Mouse (Mus musculus) bone marrow, adult 2 months (tissue): ENCODE measurements at regions not wholly inside any gene's neighbourhood (a gene's known extent, or its start where the extent isn't known, plus 50 kb on each side); places are given as distances from the start of the nearest gene placed in this dataset.

Experiments used
- H3K27ac ChIP-seq: fragments of 200-500 bp; 2 replicates; pipeline ENCODE4 v1.5.1; 2012; ENCODE audit warnings: low read depth, mild to moderate bottlenecking, control low read depth, inconsistent platforms, low read length; ENCODE audit not compliant: control insufficient read depth, poor library complexity, insufficient read depth
- H3K4me1 ChIP-seq: fragments of 200-500 bp; 2 replicates; pipeline ENCODE4 v1.6.1; 2011; ENCODE audit warnings: low read length; ENCODE audit not compliant: control insufficient read depth, insufficient read depth
- H3K4me3 ChIP-seq: fragments of 200-500 bp; replicated peaks from 2 replicates; pipeline ENCODE3; 2011; ENCODE audit warnings: mild to moderate bottlenecking, low read depth, low read length, control low read depth; ENCODE audit not compliant: control insufficient read depth
- CTCF ChIP-seq: fragments of 200-500 bp; IDR thresholded peaks from 2 replicates; pipeline ENCODE4 v1.5.1; 2011; ENCODE audit warnings: low read length, control low read depth; ENCODE audit not compliant: control insufficient read depth, insufficient read depth
- POLR2A ChIP-seq: fragments of 200-500 bp; IDR thresholded peaks from 2 replicates; pipeline ENCODE4 v1.6.1; 2011; ENCODE audit warnings: low read depth, mild to moderate bottlenecking, control low read depth, low read length, borderline replicate concordance; ENCODE audit not compliant: control insufficient read depth
- WGBS: fragments of 180-500 bp; shearing (Covaris S2); methylation state at CpG from one replicate; pipeline ENCODE4 v1.1.7; 2018; 5-methylcytosine and 5-hydroxymethylcytosine counted together

- 31% methylated on average over 3 of the region's 3 CpGs for WGBS
- TF ChIP-seq CTCF (no peak), POLR2A (no peak)
- Histone ChIP-seq H3K27ac (no peak overlapping the region), H3K4me1 (no peaks in the 10 kb centered on the region), H3K4me3 (no peak overlapping the region)
These were observed 72.6 kb upstream of the Marcks start for GRCm38 (mm10) chr10:37211305-37211704.

- TF ChIP-seq POLR2A (no peak), CTCF (no peak)
- WGBS = 56% methylated on average over 1 of the region's 1 CpGs
- Histone ChIP-seq H3K4me1 (no peaks in the 10 kb centered on the region; the same call in 1 of the 2 replicates), H3K27ac (no peak overlapping the region), H3K4me3 (no peak overlapping the region)
These were observed 71.5 kb upstream of the Marcks start for GRCm38 (mm10) chr10:37210223-37210622.

- TF ChIP-seq CTCF (no peak), POLR2A (no peak)
- H3K27ac ChIP-seq = no peak overlapping the region
- no peaks in the 10 kb centered on the region; the same call in 1 of the 2 replicates for H3K4me1 ChIP-seq
- WGBS = 77% methylated on average over 1 of the region's 1 CpGs
- H3K4me3 ChIP-seq = no peak overlapping the region
These were observed 68.3 kb upstream of the Marcks start for GRCm38 (mm10) chr10:37206986-37207385.

- 86% methylated on average over 4 of the region's 4 CpGs for WGBS
- H3K4me1 ChIP-seq = no peaks in the 10 kb centered on the region; the same call in 1 of the 2 replicates
These were observed 67.8 kb upstream of the Marcks start for GRCm38 (mm10) chr10:37206546-37206945.

GRCm38 (mm10) chr10:37203709-37204108 lies 65.0 kb upstream of the Marcks start:
- TF ChIP-seq POLR2A = no peak
- 74% methylated on average over 1 of the region's 1 CpGs for WGBS
- H3K4me3 ChIP-seq = no peak overlapping the region
- no peak overlapping the region for H3K27ac ChIP-seq
- no peaks in the 10 kb centered on the region; the same call in 1 of the 2 replicates for H3K4me1 ChIP-seq

More at GRCm38 (mm10) chr10:37206546-37206945, 67.8 kb upstream of the Marcks start:
- no peak overlapping the region for H3K4me3 ChIP-seq
- no peak overlapping the region for H3K27ac ChIP-seq
- no peak for TF ChIP-seq CTCF

GRCm38 (mm10) chr10:37194798-37195453 lies 56.2 kb upstream of the Marcks start:
- WGBS = 23% methylated on average over 13 of the region's 13 CpGs
- TF ChIP-seq POLR2A = no peak
- no peak for TF ChIP-seq CTCF
- H3K4me3 ChIP-seq = no peak overlapping the region
- H3K4me1 ChIP-seq = peaks cover 5% of the 10 kb centered on the region
- H3K27ac ChIP-seq = peak overlapping the region; percentile 85

- H3K27ac ChIP-seq = peak overlapping the region; percentile 85
These were observed 55.5 kb upstream of the Marcks start for GRCm38 (mm10) chr10:37194131-37194797.

GRCm38 (mm10) chr10:37192661-37193060 lies 53.9 kb upstream of the Marcks start:
- Histone ChIP-seq H3K4me3 (no peak overlapping the region), H3K27ac (peak overlapping the region; percentile 88; the same call in 1 of the 2 replicates)
- TF ChIP-seq POLR2A = no peak
- TF ChIP-seq CTCF = no peak

More at GRCm38 (mm10) chr10:37194131-37194797, 55.5 kb upstream of the Marcks start:
- peaks cover 5% of the 10 kb centered on the region for H3K4me1 ChIP-seq
- WGBS = 80% methylated on average over 15 of the region's 15 CpGs
- H3K4me3 ChIP-seq = no peak overlapping the region
- no peak for TF ChIP-seq POLR2A
- TF ChIP-seq CTCF = no peak

More at GRCm38 (mm10) chr10:37192661-37193060, 53.9 kb upstream of the Marcks start:
- H3K4me1 ChIP-seq = peaks cover 5% of the 10 kb centered on the region
- WGBS = 8% methylated on average over 2 of the region's 2 CpGs
